Mouse (Mus musculus): ENCODE measurements around the gene Pmm1. TPM values are rescaled to one million over a fixed set of nuclear protein-coding genes. Genes with fewer than 3 reads are reported as not detected.

Gene Pmm1
- polyA plus RNA-seq, 1 experiment from 2014 or later, result 75.2 TPM

GRCm38 (mm10) chr15:81938246-81938645 is 22.5 kb downstream of the Pmm1 start:
- Histone ChIP-seq H3K9ac (peak overlapping the region; percentile 90), H3K27ac (replicated peaks) (peak overlapping the region; percentile 96), H3K36me3 (peaks cover 13% of the 10 kb centered on the region), H3K4me1 (replicated peaks) (peaks cover 46% of the 10 kb centered on the region), H3K27me3 (no peaks in the 10 kb centered on the region), H3K9me3 (no peaks in the 10 kb centered on the region), H3K4me3 (peak overlapping the region; percentile 67), H3K4me2 (peak overlapping the region; percentile 85)
- peak; percentile 22; the same call in 1 of the 2 replicates for ATAC-seq (ENCODE audit: low read depth)
- WGBS, result 24% methylated on average over 2 of the region's 2 CpGs

- H3K4me2 ChIP-seq, result peak overlapping the region; percentile 85
- no peaks in the 10 kb centered on the region for H3K27me3 ChIP-seq
- H3K36me3 ChIP-seq, result peaks cover 13% of the 10 kb centered on the region
- peak overlapping the region; percentile 67 for H3K4me3 ChIP-seq
- H3K4me1 ChIP-seq (replicated peaks), result peaks cover 48% of the 10 kb centered on the region
- peak overlapping the region; percentile 90 for H3K9ac ChIP-seq
- peak; percentile 65 for ATAC-seq (ENCODE audit: low read depth)
- H3K9me3 ChIP-seq, result no peaks in the 10 kb centered on the region
- 3% methylated on average over 19 of the region's 19 CpGs for WGBS
- peak overlapping the region; percentile 96 for H3K27ac ChIP-seq (replicated peaks)
These were observed 23.4 kb downstream of the Pmm1 start for GRCm38 (mm10) chr15:81937098-81937972.

- peak; percentile 76 for ATAC-seq (ENCODE audit: low read depth)
- H3K9ac ChIP-seq, result peak within 1 kb of the TSS; percentile 90
- H3K36me3 ChIP-seq, result peaks cover 13% of the 10 kb centered on the region
- WGBS, result under 1% methylated on average over 12 of the region's 12 CpGs
- H3K4me2 ChIP-seq, result peak within 1 kb of the TSS; percentile 85
- H3K4me3 ChIP-seq, result peak within 1 kb of the TSS; percentile 67
- no peaks in the 10 kb centered on the region for H3K9me3 ChIP-seq
- no peaks in the 10 kb centered on the region for H3K27me3 ChIP-seq
- peak within 1 kb of the TSS; percentile 96 for H3K27ac ChIP-seq (replicated peaks)
- peaks cover 47% of the 10 kb centered on the region for H3K4me1 ChIP-seq (replicated peaks)
These were observed 24.1 kb downstream of the Pmm1 start, which contains the start of gene Csdc2 for GRCm38 (mm10) chr15:81936679-81937078. Csdc2 (plus strand) TSS chr15:81936759.

- peaks cover 47% of the 10 kb centered on the region for H3K4me1 ChIP-seq (replicated peaks)
- peak overlapping the region; percentile 85 for H3K4me2 ChIP-seq
- peak overlapping the region; percentile 96 for H3K27ac ChIP-seq (replicated peaks)
- no peaks in the 10 kb centered on the region for H3K27me3 ChIP-seq
- H3K36me3 ChIP-seq, result peaks cover 10% of the 10 kb centered on the region
- WGBS, result 52% methylated on average over 7 of the region's 7 CpGs
- H3K9ac ChIP-seq, result peak overlapping the region; percentile 90
- ATAC-seq (ENCODE audit: low read depth), result peak; percentile 13
- peak overlapping the region; percentile 67 for H3K4me3 ChIP-seq
- H3K9me3 ChIP-seq, result no peaks in the 10 kb centered on the region
These were observed 24.7 kb downstream of the Pmm1 start for GRCm38 (mm10) chr15:81935869-81936637.

GRCm38 (mm10) chr15:81933986-81934385 is 26.7 kb downstream of the Pmm1 start:
- WGBS, result 80% methylated on average over 1 of the region's 1 CpGs
- ATAC-seq (ENCODE audit: low read depth), result no peak
- Histone ChIP-seq H3K4me1 (replicated peaks) (peaks cover 41% of the 10 kb centered on the region), H3K9me3 (no peaks in the 10 kb centered on the region), H3K4me3 (no peak overlapping the region), H3K4me2 (no peak overlapping the region), H3K27ac (replicated peaks) (no peak overlapping the region), H3K27me3 (no peaks in the 10 kb centered on the region), H3K36me3 (no peaks in the 10 kb centered on the region), H3K9ac (no peak overlapping the region)

GRCm38 (mm10) chr15:81932951-81933470 is 27.7 kb downstream of the Pmm1 start:
- H3K4me3 ChIP-seq, result no peak overlapping the region
- 25% methylated on average over 12 of the region's 12 CpGs for WGBS
- H3K9ac ChIP-seq, result peak overlapping the region; percentile 34; the same call in 1 of the 2 replicates
- no peaks in the 10 kb centered on the region for H3K36me3 ChIP-seq
- H3K27ac ChIP-seq (replicated peaks), result peak overlapping the region; percentile 42
- no peaks in the 10 kb centered on the region for H3K9me3 ChIP-seq
- no peak for ATAC-seq (ENCODE audit: low read depth)
- peaks cover 37% of the 10 kb centered on the region for H3K4me1 ChIP-seq (replicated peaks)
- H3K4me2 ChIP-seq, result no peak overlapping the region
- H3K27me3 ChIP-seq, result no peaks in the 10 kb centered on the region

- Histone ChIP-seq H3K27ac (replicated peaks) (peak overlapping the region; percentile 91), H3K9ac (no peak overlapping the region), H3K4me2 (no peak overlapping the region), H3K27me3 (no peaks in the 10 kb centered on the region), H3K36me3 (no peaks in the 10 kb centered on the region), H3K4me1 (replicated peaks) (peaks cover 45% of the 10 kb centered on the region), H3K4me3 (no peak overlapping the region), H3K9me3 (no peaks in the 10 kb centered on the region)
- WGBS, result 41% methylated on average over 11 of the region's 11 CpGs
- ATAC-seq (ENCODE audit: low read depth), result no peak
These were observed 32.5 kb downstream of the Pmm1 start for GRCm38 (mm10) chr15:81928277-81928676.

GRCm38 (mm10) chr15:81927741-81928140 is 33.0 kb downstream of the Pmm1 start:
- H3K4me2 ChIP-seq, result no peak overlapping the region
- no peaks in the 10 kb centered on the region for H3K36me3 ChIP-seq
- WGBS, result 45% methylated on average over 4 of the region's 4 CpGs
- H3K4me1 ChIP-seq (replicated peaks), result peaks cover 43% of the 10 kb centered on the region
- H3K9ac ChIP-seq, result no peak overlapping the region
- no peak for ATAC-seq (ENCODE audit: low read depth)
- no peaks in the 10 kb centered on the region for H3K27me3 ChIP-seq
- H3K9me3 ChIP-seq, result no peaks in the 10 kb centered on the region
- H3K4me3 ChIP-seq, result no peak overlapping the region
- H3K27ac ChIP-seq (replicated peaks), result peak overlapping the region; percentile 91

GRCm38 (mm10) chr15:81926446-81926822 is 34.3 kb downstream of the Pmm1 start:
- peak overlapping the region; percentile 64 for H3K4me3 ChIP-seq
- H3K4me1 ChIP-seq (replicated peaks), result peaks cover 47% of the 10 kb centered on the region
- H3K9ac ChIP-seq, result 0 out of 2 replicates have a peak overlapping the region, but pooled peaks have one; percentile 41
- H3K9me3 ChIP-seq, result no peaks in the 10 kb centered on the region
- H3K27ac ChIP-seq (replicated peaks), result peak overlapping the region; percentile 91
- H3K36me3 ChIP-seq, result peaks cover 5% of the 10 kb centered on the region; the same call in 1 of the 2 replicates
- peak overlapping the region; percentile 86 for H3K4me2 ChIP-seq
- ATAC-seq (ENCODE audit: low read depth), result peak; percentile 41
- WGBS, result 24% methylated on average over 9 of the region's 9 CpGs
- H3K27me3 ChIP-seq, result no peaks in the 10 kb centered on the region

GRCm38 (mm10) chr15:81925760-81926445 is 34.8 kb downstream of the Pmm1 start, which contains the start of gene Polr3h:
Polr3h (minus strand) TSS chr15:81926240.
- WGBS, result under 1% methylated on average over 54 of the region's 54 CpGs
- Histone ChIP-seq H3K4me1 (replicated peaks) (peaks cover 52% of the 10 kb centered on the region), H3K36me3 (peaks cover 5% of the 10 kb centered on the region; the same call in 1 of the 2 replicates), H3K27ac (replicated peaks) (peak within 1 kb of the TSS; percentile 91), H3K9ac (peak within 1 kb of the TSS; percentile 78), H3K9me3 (no peaks in the 10 kb centered on the region), H3K27me3 (no peaks in the 10 kb centered on the region), H3K4me2 (peak within 1 kb of the TSS; percentile 86), H3K4me3 (peak within 1 kb of the TSS; percentile 64)
- ATAC-seq (ENCODE audit: low read depth), result peak; percentile 95

- H3K4me1 ChIP-seq (replicated peaks), result peaks cover 56% of the 10 kb centered on the region
- H3K27me3 ChIP-seq, result no peaks in the 10 kb centered on the region
- peak overlapping the region; percentile 86 for H3K4me2 ChIP-seq
- H3K9me3 ChIP-seq, result no peaks in the 10 kb centered on the region
- H3K9ac ChIP-seq, result peak overlapping the region; percentile 78
- WGBS, result 84% methylated on average over 11 of the region's 11 CpGs
- peaks cover 5% of the 10 kb centered on the region; the same call in 1 of the 2 replicates for H3K36me3 ChIP-seq
- no peak for ATAC-seq (ENCODE audit: low read depth)
- H3K4me3 ChIP-seq, result peak overlapping the region; percentile 64
- no peak overlapping the region for H3K27ac ChIP-seq (replicated peaks)
These were observed 35.8 kb downstream of the Pmm1 start for GRCm38 (mm10) chr15:81924933-81925332.

Measured in neural tube, embryonic 13.5 days (tissue).